Mouse (Mus musculus): ENCODE results near the gene Dlk1. TPM values are rescaled to one million over a fixed set of nuclear protein-coding genes. Genes with fewer than 3 reads are reported as not detected.

The Dlk1 gene
- polyA plus RNA-seq (2012; rRNA removed; ENCODE audit: low replicate concordance), result 1.6 and 2.7 TPM in 2 replicates

GRCm38 (mm10) chr12:109452592-109452991 is at the start of gene Dlk1:
TSS of gene Dlk1 (plus strand) at chr12:109452823.

Other genes with a start within 250 kb of the Dlk1 start
- gene Rtl1, start 147.5 kb downstream of the Dlk1 start, polyA plus RNA-seq (2012; rRNA removed; ENCODE audit: low replicate concordance), result not detected in 2 replicates